Mouse (Mus musculus): ENCODE results near the gene Mdh1b. TPM values are rescaled to one million over a fixed set of nuclear protein-coding genes. Genes with fewer than 3 reads are reported as not detected.

Gene Mdh1b
- polyA plus RNA-seq (2012) = not detected in 2 replicates

GRCm38 (mm10) chr1:63730240-63730771 is at the start of gene Mdh1b, which contains the start of gene Fastkd2:
Gene Mdh1b, minus strand, starts transcription at chr1:63730318.
Gene Fastkd2, plus strand, starts transcription at chr1:63730614.
- H3K4me1 ChIP-seq (ENCODE audit: control insufficient read depth) = peaks cover 18% of the 10 kb centered on the region
- TF ChIP-seq GATA1 (IDR thresholded peaks at IDR 0.05; ENCODE audit: low read length) = no peak
- TF ChIP-seq TAL1 (IDR thresholded peaks at IDR 0.05; ENCODE audit: low read length) = no peak
- H3K4me3 ChIP-seq (replicated peaks) = peak within 1 kb of the TSS; percentile 81
- H3K9me3 ChIP-seq (ENCODE audit: control insufficient read depth, low read length) = no peaks in the 10 kb centered on the region
- H3K36me3 ChIP-seq (ENCODE audit: control insufficient read depth) = no peaks in the 10 kb centered on the region
- H3K27me3 ChIP-seq (ENCODE audit: control insufficient read depth) = no peaks in the 10 kb centered on the region

GRCm38 (mm10) chr1:63776902-63777630 is 46.9 kb upstream of the Mdh1b start:
- H3K4me1 ChIP-seq (ENCODE audit: control insufficient read depth) = no peaks in the 10 kb centered on the region
- H3K27me3 ChIP-seq (ENCODE audit: control insufficient read depth) = no peaks in the 10 kb centered on the region
- no peak overlapping the region for H3K4me3 ChIP-seq (replicated peaks)
- H3K36me3 ChIP-seq (ENCODE audit: control insufficient read depth) = no peaks in the 10 kb centered on the region
- TF ChIP-seq TAL1 (IDR thresholded peaks at IDR 0.05; ENCODE audit: low read length) = no peak
- no peak for TF ChIP-seq GATA1 (IDR thresholded peaks at IDR 0.05; ENCODE audit: low read length)
- H3K9me3 ChIP-seq (ENCODE audit: control insufficient read depth, low read length) = no peaks in the 10 kb centered on the region

GRCm38 (mm10) chr1:63776396-63776795 is 46.3 kb upstream of the Mdh1b start:
- TF ChIP-seq TAL1 (IDR thresholded peaks at IDR 0.05; ENCODE audit: low read length) (no peak), GATA1 (IDR thresholded peaks at IDR 0.05; ENCODE audit: low read length) (no peak)
- no peaks in the 10 kb centered on the region for H3K4me1 ChIP-seq (ENCODE audit: control insufficient read depth)
- no peak overlapping the region for H3K4me3 ChIP-seq (replicated peaks)
- H3K27me3 ChIP-seq (ENCODE audit: control insufficient read depth) = no peaks in the 10 kb centered on the region
- no peaks in the 10 kb centered on the region for H3K36me3 ChIP-seq (ENCODE audit: control insufficient read depth)
- no peaks in the 10 kb centered on the region for H3K9me3 ChIP-seq (ENCODE audit: control insufficient read depth, low read length)

GRCm38 (mm10) chr1:63770309-63770708 is 40.2 kb upstream of the Mdh1b start:
- Histone ChIP-seq H3K27me3 (ENCODE audit: control insufficient read depth) (no peaks in the 10 kb centered on the region), H3K4me1 (ENCODE audit: control insufficient read depth) (no peaks in the 10 kb centered on the region), H3K4me3 (replicated peaks) (no peak overlapping the region), H3K9me3 (ENCODE audit: control insufficient read depth, low read length) (no peaks in the 10 kb centered on the region), H3K36me3 (ENCODE audit: control insufficient read depth) (no peaks in the 10 kb centered on the region)
- no peak for TF ChIP-seq TAL1 (IDR thresholded peaks at IDR 0.05; ENCODE audit: low read length)

- H3K27me3 ChIP-seq (ENCODE audit: control insufficient read depth) = no peaks in the 10 kb centered on the region
- H3K36me3 ChIP-seq (ENCODE audit: control insufficient read depth) = no peaks in the 10 kb centered on the region
- H3K4me1 ChIP-seq (ENCODE audit: control insufficient read depth) = no peaks in the 10 kb centered on the region
- H3K9me3 ChIP-seq (ENCODE audit: control insufficient read depth, low read length) = no peaks in the 10 kb centered on the region
- no peak within 1 kb of the TSS for H3K4me3 ChIP-seq (replicated peaks)
- TF ChIP-seq TAL1 (IDR thresholded peaks at IDR 0.05; ENCODE audit: low read length) (no peak), GATA1 (IDR thresholded peaks at IDR 0.05; ENCODE audit: low read length) (no peak)
These were observed 39.0 kb upstream of the Mdh1b start, which contains the start of gene 4933402D24Rik for GRCm38 (mm10) chr1:63769167-63769566. Gene 4933402D24Rik, minus strand, starts transcription at chr1:63769267.

GRCm38 (mm10) chr1:63768112-63768511 is 38.0 kb upstream of the Mdh1b start:
- H3K4me3 ChIP-seq (replicated peaks) = no peak overlapping the region
- no peaks in the 10 kb centered on the region for H3K27me3 ChIP-seq (ENCODE audit: control insufficient read depth)
- H3K4me1 ChIP-seq (ENCODE audit: control insufficient read depth) = no peaks in the 10 kb centered on the region
- no peaks in the 10 kb centered on the region for H3K9me3 ChIP-seq (ENCODE audit: control insufficient read depth, low read length)
- TF ChIP-seq GATA1 (IDR thresholded peaks at IDR 0.05; ENCODE audit: low read length) (no peak), TAL1 (IDR thresholded peaks at IDR 0.05; ENCODE audit: low read length) (no peak)
- H3K36me3 ChIP-seq (ENCODE audit: control insufficient read depth) = no peaks in the 10 kb centered on the region

GRCm38 (mm10) chr1:63764395-63764794 is 34.3 kb upstream of the Mdh1b start:
- TF ChIP-seq GATA1 (IDR thresholded peaks at IDR 0.05; ENCODE audit: low read length) (no peak), TAL1 (IDR thresholded peaks at IDR 0.05; ENCODE audit: low read length) (no peak)
- Histone ChIP-seq H3K9me3 (ENCODE audit: control insufficient read depth, low read length) (no peaks in the 10 kb centered on the region), H3K4me3 (replicated peaks) (no peak overlapping the region), H3K4me1 (ENCODE audit: control insufficient read depth) (no peaks in the 10 kb centered on the region), H3K27me3 (ENCODE audit: control insufficient read depth) (no peaks in the 10 kb centered on the region), H3K36me3 (ENCODE audit: control insufficient read depth) (no peaks in the 10 kb centered on the region)

GRCm38 (mm10) chr1:63763881-63764386 is 33.8 kb upstream of the Mdh1b start:
- no peaks in the 10 kb centered on the region for H3K27me3 ChIP-seq (ENCODE audit: control insufficient read depth)
- H3K9me3 ChIP-seq (ENCODE audit: control insufficient read depth, low read length) = no peaks in the 10 kb centered on the region
- TF ChIP-seq GATA1 (IDR thresholded peaks at IDR 0.05; ENCODE audit: low read length) (no peak), TAL1 (IDR thresholded peaks at IDR 0.05; ENCODE audit: low read length) (no peak)
- H3K4me3 ChIP-seq (replicated peaks) = no peak overlapping the region
- H3K36me3 ChIP-seq (ENCODE audit: control insufficient read depth) = no peaks in the 10 kb centered on the region
- H3K4me1 ChIP-seq (ENCODE audit: control insufficient read depth) = no peaks in the 10 kb centered on the region

- Histone ChIP-seq H3K27me3 (ENCODE audit: control insufficient read depth) (no peaks in the 10 kb centered on the region), H3K36me3 (ENCODE audit: control insufficient read depth) (no peaks in the 10 kb centered on the region), H3K4me3 (replicated peaks) (no peak overlapping the region), H3K9me3 (ENCODE audit: control insufficient read depth, low read length) (no peaks in the 10 kb centered on the region), H3K4me1 (ENCODE audit: control insufficient read depth) (no peaks in the 10 kb centered on the region)
- TF ChIP-seq TAL1 (IDR thresholded peaks at IDR 0.05; ENCODE audit: low read length) (no peak), GATA1 (IDR thresholded peaks at IDR 0.05; ENCODE audit: low read length) (no peak)
These were observed 33.1 kb upstream of the Mdh1b start for GRCm38 (mm10) chr1:63763212-63763694.

Data from erythroblast, embryonic 14.5 days (primary cell).